Mouse (Mus musculus) layer of hippocampus, postnatal 25 days (tissue): ENCODE data around the gene Spon1. TPM values are rescaled to one million over a fixed set of nuclear protein-coding genes. Genes with fewer than 3 reads are reported as not detected.

Experiments used
- DNase-seq, 2 experiments: peaks; one replicate each; pipeline ENCODE4 v3.0.0; 2022; ENCODE audit warnings: mixed read lengths in 2 of 2, low spot score in 1 of 2; ENCODE audit errors: extremely low spot score in 1 of 2
- total RNA-seq, 2 experiments: library from RNA; stranded (reverse); gene quantifications; 2 replicates each; pipeline ENCODE4 v1.2.3; 2021

The Spon1 gene
- total RNA-seq, 2 experiments from 2014 or later = 65.9 to 70.7 TPM

- DNase-seq = no peak
Measured at GRCm38 (mm10) chr7:113837151-113837550, 71.4 kb downstream of the Spon1 start.

- no peak for DNase-seq
Measured at GRCm38 (mm10) chr7:113839431-113839830, 73.6 kb downstream of the Spon1 start.

GRCm38 (mm10) chr7:113841521-113841920, 75.7 kb downstream of the Spon1 start:
- DNase-seq = no peak

- DNase-seq = no peak
Measured at GRCm38 (mm10) chr7:113843150-113843549, 77.4 kb downstream of the Spon1 start.

- no peak for DNase-seq
Measured at GRCm38 (mm10) chr7:113845191-113845590, 79.4 kb downstream of the Spon1 start.

- no peak for DNase-seq
Measured at GRCm38 (mm10) chr7:113846553-113846952, 80.8 kb downstream of the Spon1 start.

GRCm38 (mm10) chr7:113847041-113847819, 81.4 kb downstream of the Spon1 start:
- DNase-seq = no peak

GRCm38 (mm10) chr7:113850389-113850788, 84.6 kb downstream of the Spon1 start:
- DNase-seq = no peak

GRCm38 (mm10) chr7:113855396-113855795, 89.6 kb downstream of the Spon1 start:
- DNase-seq = no peak

- no peak for DNase-seq
Measured at GRCm38 (mm10) chr7:113856067-113856466, 90.3 kb downstream of the Spon1 start.

GRCm38 (mm10) chr7:113859480-113859881, 93.7 kb downstream of the Spon1 start:
- no peak for DNase-seq

- no peak for DNase-seq
Measured at GRCm38 (mm10) chr7:113861964-113862363, 96.2 kb downstream of the Spon1 start.

- DNase-seq = no peak
Measured at GRCm38 (mm10) chr7:113872846-113873245, 107.0 kb downstream of the Spon1 start.

- no peak for DNase-seq
Measured at GRCm38 (mm10) chr7:113877451-113877850, 111.7 kb downstream of the Spon1 start.

- no peak for DNase-seq
Measured at GRCm38 (mm10) chr7:113877926-113878325, 112.1 kb downstream of the Spon1 start.

- DNase-seq = no peak
Measured at GRCm38 (mm10) chr7:113879085-113879501, 113.3 kb downstream of the Spon1 start.

GRCm38 (mm10) chr7:113880021-113880420, 114.2 kb downstream of the Spon1 start:
- DNase-seq = no peak

GRCm38 (mm10) chr7:113890782-113891181, 125.0 kb downstream of the Spon1 start:
- DNase-seq = no peak

- no peak for DNase-seq
Measured at GRCm38 (mm10) chr7:113891491-113891890, 125.7 kb downstream of the Spon1 start.

GRCm38 (mm10) chr7:113893944-113894662, 128.3 kb downstream of the Spon1 start:
- no peak for DNase-seq

GRCm38 (mm10) chr7:113895266-113895665, 129.5 kb downstream of the Spon1 start:
- DNase-seq = no peak

GRCm38 (mm10) chr7:113898388-113898787, 132.6 kb downstream of the Spon1 start:
- DNase-seq = no peak
